Mouse (Mus musculus) G1E (cell line): ENCODE data around the gene Kcnip1. TPM values are rescaled to one million over a fixed set of nuclear protein-coding genes. Genes with fewer than 3 reads are reported as not detected.

ENCODE experiments used
- ATAC-seq: 2 replicates; pipeline ENCODE4 v1.8.0; 2016; ENCODE audit warnings: mild to moderate bottlenecking; ENCODE audit not compliant: insufficient number of reproducible peaks, poor library complexity, low FRiP score, severe bottlenecking; ENCODE audit errors: extremely low read depth
- DNase-seq: peaks from one replicate; pipeline ENCODE4 v3.0.0; 2012; ENCODE audit warnings: low spot score
- H3K27me3 ChIP-seq: 2 replicates; pipeline ENCODE4 v1.6.1; 2012; ENCODE audit warnings: mild to moderate bottlenecking, low read length, inconsistent platforms; ENCODE audit not compliant: insufficient read depth
- H3K36me3 ChIP-seq: replicated peaks from 2 replicates; pipeline ENCODE3; 2012; ENCODE audit warnings: mild to moderate bottlenecking, inconsistent platforms
- H3K4me1 ChIP-seq: 2 replicates; pipeline ENCODE4 v1.6.1; 2012; ENCODE audit warnings: low read depth, low read length, inconsistent platforms, mixed read lengths; ENCODE audit not compliant: insufficient read depth
- H3K4me3 ChIP-seq: 2 replicates; pipeline ENCODE4 v1.5.1; 2012; ENCODE audit warnings: low read depth, mild to moderate bottlenecking, inconsistent platforms, low read length, moderate library complexity, mixed read lengths
- H3K9me3 ChIP-seq: replicated peaks from 2 replicates; pipeline ENCODE4 v1.6.1; 2012; ENCODE audit warnings: inconsistent platforms
- CTCF ChIP-seq: IDR thresholded peaks from 2 replicates; pipeline ENCODE4 v1.5.1; 2012; ENCODE audit warnings: low read depth, low read length, inconsistent platforms, mixed read lengths
- GATA1 ChIP-seq: IDR thresholded peaks from 2 replicates; pipeline ENCODE4 v1.6.1; 2012; ENCODE audit warnings: borderline replicate concordance, low read length, inconsistent platforms, mixed read lengths
- GATA2 ChIP-seq: IDR thresholded peaks from 2 replicates; pipeline ENCODE4 v1.6.1; 2012; ENCODE audit warnings: low read depth, low read length, inconsistent platforms, borderline replicate concordance
- POLR2AphosphoS5 ChIP-seq: IDR thresholded peaks from 2 replicates; pipeline ENCODE4 v1.6.1; 2012; ENCODE audit warnings: low read depth, low read length, inconsistent platforms; ENCODE audit not compliant: insufficient replicate concordance
- TAL1 ChIP-seq: conservative IDR thresholded peaks from 2 replicates; pipeline ENCODE4 v1.6.1; 2012; ENCODE audit warnings: low read depth, low read length, inconsistent platforms, mixed read lengths
- polyA plus RNA-seq: library from polyadenylated mRNA; stranded (reverse); fragments of >175 nt; gene quantifications from 2 replicates; pipeline ENCODE4 v1.2.3, GENCODE M21; 2012
- total RNA-seq, 2 experiments: library from RNA; stranded (forward) in 1 of 2; stranded (reverse) in 1 of 2; fragments of 200-1000 nt in 1 of 2; fragments of >200 nt in 1 of 2; fragmentation: Nextera tagmentation in 1 of 2; gene quantifications; 2 replicates each; pipeline ENCODE4 v1.2.3; 2014 to 2017

The Kcnip1 gene
- total and polyA plus RNA-seq, 3 experiments, result 0.27 TPM; not detected in 2

DNA sequence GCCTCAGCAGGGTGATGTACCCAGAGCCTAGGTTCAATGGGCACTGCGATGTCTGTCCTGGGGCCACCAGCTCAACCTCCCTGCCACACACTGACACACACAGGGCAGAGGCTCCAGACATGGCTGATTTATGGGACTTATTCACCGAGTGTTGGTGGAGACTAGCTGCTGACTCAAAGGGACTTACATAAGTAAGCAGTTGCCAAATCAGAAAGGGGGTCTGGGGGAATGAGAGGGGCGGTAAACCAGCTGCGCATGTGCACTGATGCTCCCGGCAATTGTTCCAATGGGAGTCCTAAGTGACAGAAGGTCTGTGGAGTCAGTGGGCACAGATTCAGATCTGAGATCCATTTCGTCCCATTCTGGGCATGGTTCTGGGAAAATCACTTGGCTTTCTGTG, 35.4 kb downstream of the Kcnip1 start:
- no peak for DNase-seq
- Histone ChIP-seq H3K4me3 (no peak overlapping the region), H3K4me1 (no peaks in the 10 kb centered on the region), H3K36me3 (no peaks in the 10 kb centered on the region), H3K27me3 (peaks cover 24% of the 10 kb centered on the region), H3K9me3 (peaks cover 9% of the 10 kb centered on the region)
- TF ChIP-seq CTCF, result no peak
- ATAC-seq, result no peak

DNA sequence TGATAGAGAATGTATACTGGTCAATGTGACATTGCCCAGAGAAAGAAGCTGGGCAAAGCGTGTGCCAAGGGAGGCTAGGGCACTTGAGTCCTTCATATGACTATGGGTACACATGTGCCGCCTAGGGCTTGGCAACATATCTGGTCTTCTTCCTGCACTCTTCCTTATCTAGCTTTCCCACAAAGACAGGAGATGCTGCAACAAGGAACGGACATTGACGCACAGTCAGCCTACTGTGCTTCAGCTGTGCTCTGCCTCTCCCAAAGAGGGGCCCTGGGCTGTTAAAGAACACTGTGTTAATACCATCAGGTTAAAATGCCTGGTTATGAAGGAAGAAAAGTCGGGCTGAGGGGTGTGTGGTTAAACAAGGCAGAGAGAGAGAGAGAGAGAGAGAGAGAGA, 36.3 kb downstream of the Kcnip1 start:
- Histone ChIP-seq H3K4me1 (no peaks in the 10 kb centered on the region), H3K27me3 (peaks cover 24% of the 10 kb centered on the region), H3K9me3 (peaks cover 11% of the 10 kb centered on the region), H3K36me3 (no peaks in the 10 kb centered on the region), H3K4me3 (no peak overlapping the region)
- no peak for TF ChIP-seq TAL1
- no peak for TF ChIP-seq CTCF
- TF ChIP-seq GATA1, result no peak
- ATAC-seq (no peak), DNase-seq (no peak)

DNA sequence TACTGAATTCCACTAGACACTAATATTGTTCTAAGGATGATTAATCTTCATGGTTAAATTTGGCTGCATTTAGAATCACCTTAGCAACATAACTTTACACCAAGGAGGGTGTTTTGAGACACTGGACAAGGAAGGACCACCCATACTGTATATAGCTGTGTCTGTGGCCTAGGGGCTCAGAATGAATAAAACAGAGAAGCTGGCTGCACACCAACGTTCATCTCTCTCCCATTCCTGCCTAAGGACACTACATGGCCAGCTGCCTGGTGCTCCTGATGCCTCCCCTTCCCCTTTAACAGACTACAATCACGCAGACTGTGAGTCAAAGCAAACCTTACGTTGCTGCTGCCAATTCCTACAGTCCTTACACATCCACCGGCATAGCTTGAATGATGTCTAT, 37.0 kb downstream of the Kcnip1 start:
- TF ChIP-seq POLR2AphosphoS5, result no peak
- TF ChIP-seq GATA1, result no peak
- no peak for TF ChIP-seq TAL1
- TF ChIP-seq CTCF, result no peak
- no peak for TF ChIP-seq GATA2
- peaks cover 11% of the 10 kb centered on the region for H3K9me3 ChIP-seq

DNA sequence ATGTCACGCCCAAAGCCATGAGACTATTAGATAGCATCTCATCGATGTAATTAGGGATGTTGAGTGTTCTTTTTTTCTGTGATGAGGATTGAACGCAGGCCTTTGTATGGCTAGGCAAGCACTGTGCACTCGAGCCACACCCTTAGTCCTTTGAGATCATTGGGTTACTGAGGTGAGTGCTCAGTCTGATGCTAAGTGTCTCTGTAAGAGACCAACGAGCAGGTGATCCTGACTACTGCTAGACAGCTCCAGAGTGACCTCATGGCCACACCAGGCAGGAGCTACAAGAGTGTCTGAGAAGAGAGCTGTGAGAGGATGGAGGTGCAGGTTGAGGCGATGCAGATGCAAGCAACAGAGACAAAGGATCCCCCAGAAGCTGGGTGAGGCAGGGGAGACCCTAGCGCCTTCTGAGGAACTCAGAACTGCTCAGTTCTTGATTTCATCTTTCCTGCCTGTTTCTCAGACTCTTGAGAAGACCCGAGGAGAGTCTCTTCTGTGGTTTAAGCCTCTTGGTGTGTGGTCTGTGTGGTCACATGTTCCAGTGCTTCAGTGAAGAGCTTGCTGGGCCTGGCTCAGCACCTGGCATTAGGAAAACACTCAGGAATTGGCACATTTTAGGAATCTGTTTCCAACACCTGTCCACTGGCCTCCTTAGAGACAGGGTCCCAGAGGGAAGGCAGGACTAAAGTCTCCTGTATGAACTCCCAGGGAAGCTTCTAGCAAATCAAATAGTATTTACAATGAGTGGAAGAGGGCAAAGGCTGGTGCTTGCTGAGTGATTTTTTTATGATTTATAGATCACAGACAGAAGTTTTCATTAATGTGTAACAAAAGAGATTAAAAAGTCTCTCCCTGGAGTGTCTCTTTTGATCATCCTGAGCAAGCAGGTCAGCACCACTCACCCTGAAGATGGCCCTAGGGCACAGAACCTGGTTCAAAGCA, 41.0 kb downstream of the Kcnip1 start:
- H3K27me3 ChIP-seq, result peaks cover 7% of the 10 kb centered on the region; the same call in 1 of the 2 replicates
- TF ChIP-seq GATA2, result no peak
- TF ChIP-seq CTCF, result no peak
- TF ChIP-seq TAL1, result no peak
- TF ChIP-seq POLR2AphosphoS5, result no peak
- no peak for TF ChIP-seq GATA1
- no peak for ATAC-seq

More for the DNA sequence above, 37.0 kb downstream of the Kcnip1 start:
- Histone ChIP-seq H3K36me3 (no peaks in the 10 kb centered on the region), H3K27me3 (peaks cover 19% of the 10 kb centered on the region), H3K4me1 (no peaks in the 10 kb centered on the region), H3K4me3 (no peak overlapping the region)
- DNase-seq, result no peak
- ATAC-seq, result no peak

DNA sequence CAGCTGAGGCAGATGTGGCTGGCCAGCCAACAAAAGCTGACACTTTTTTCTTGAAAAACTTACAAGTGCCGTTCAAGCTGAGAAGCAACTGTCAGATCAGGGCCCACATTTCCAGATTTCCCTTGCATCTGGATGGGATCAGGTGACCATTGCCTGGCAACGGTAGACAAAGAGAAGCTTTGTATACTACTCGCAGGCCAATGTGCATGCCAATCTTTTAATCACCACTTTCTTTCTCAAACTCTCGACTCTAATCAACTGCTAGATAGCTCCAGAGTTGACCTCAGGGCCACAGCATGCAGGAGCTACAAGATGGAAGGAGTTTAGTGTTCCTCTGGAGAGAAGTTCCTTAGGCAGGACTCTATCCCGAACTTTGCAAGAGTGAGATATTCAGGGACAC, 41.8 kb downstream of the Kcnip1 start:
- Histone ChIP-seq H3K27me3 (peaks cover 2% of the 10 kb centered on the region; the same call in 1 of the 2 replicates), H3K9me3 (peaks cover 13% of the 10 kb centered on the region), H3K36me3 (no peaks in the 10 kb centered on the region), H3K4me1 (no peaks in the 10 kb centered on the region), H3K4me3 (no peak overlapping the region)
- no peak for ATAC-seq
- no peak for DNase-seq
- TF ChIP-seq TAL1 (no peak), POLR2AphosphoS5 (no peak), CTCF (no peak), GATA2 (no peak), GATA1 (no peak)

More for the DNA sequence above, 41.0 kb downstream of the Kcnip1 start:
- H3K9me3 ChIP-seq, result peaks cover 14% of the 10 kb centered on the region
- no peaks in the 10 kb centered on the region for H3K4me1 ChIP-seq
- no peak for DNase-seq
- H3K36me3 ChIP-seq, result no peaks in the 10 kb centered on the region
- H3K4me3 ChIP-seq, result no peak overlapping the region

DNA sequence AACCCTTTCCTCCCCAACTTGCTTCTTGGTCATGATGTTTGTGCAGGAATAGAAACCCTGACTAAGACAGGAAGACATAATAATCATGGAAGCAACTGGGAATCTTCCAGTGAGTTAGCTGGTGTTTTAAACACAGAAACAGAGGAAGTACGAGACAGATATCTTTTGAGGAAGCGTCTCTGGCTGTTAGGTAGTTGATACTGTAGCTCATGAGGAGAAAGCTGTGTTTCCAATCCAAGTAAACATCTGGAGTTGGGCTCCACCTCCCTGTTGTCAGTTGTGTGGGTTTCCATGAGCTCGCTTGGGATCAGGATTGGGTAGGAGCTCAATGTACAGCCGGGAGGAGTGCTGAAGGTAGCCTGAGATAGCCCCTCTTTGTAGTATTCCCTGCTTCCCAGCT, 46.5 kb downstream of the Kcnip1 start:
- H3K4me1 ChIP-seq, result peaks cover 5% of the 10 kb centered on the region
- H3K27me3 ChIP-seq, result no peaks in the 10 kb centered on the region
- peaks cover 7% of the 10 kb centered on the region; the same call in 1 of the 2 replicates for H3K9me3 ChIP-seq
- TF ChIP-seq GATA2 (no peak), POLR2AphosphoS5 (no peak), CTCF (no peak), TAL1 (no peak), GATA1 (no peak)
- DNase-seq, result no peak
- ATAC-seq, result no peak
- H3K4me3 ChIP-seq, result no peak overlapping the region
- no peaks in the 10 kb centered on the region for H3K36me3 ChIP-seq
